In the genomic region with DNA sequence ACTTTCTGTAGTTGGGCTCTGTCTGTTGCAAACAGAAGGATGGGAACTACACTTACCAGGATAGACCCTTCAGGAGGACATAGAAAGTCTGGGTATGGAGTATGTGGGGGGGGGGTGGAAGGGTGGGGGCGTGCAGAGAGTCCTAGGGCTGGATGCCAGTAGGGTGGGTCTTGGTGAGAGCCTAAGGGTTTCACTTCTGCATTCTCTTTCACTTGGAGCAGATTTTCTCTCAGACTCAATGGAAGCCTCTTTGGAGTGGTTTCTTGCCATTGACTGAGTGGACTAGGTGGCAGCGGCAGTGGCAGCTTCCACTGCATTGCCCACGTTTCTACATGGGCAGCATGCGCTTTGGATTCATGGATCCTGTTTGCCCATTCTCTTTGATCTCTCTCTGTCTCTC, we compare ENCODE assay signal across 30 mouse cellular contexts. TPM values are rescaled to one million over a fixed set of nuclear protein-coding genes. Genes with fewer than 3 reads are reported as not detected.
"Had no signal": no experiment of that assay in that cellular context is flagged by ENCODE, and none has a peak within 500 bp of the region (broad histone marks: within the 10 kb centered on the region; RNA-seq: fewer than 3 reads in every experiment).

No protein-coding gene starts in this region.

- H3K36me3 ChIP-seq: embryonic facial prominence, embryonic 10.5 days; embryonic facial prominence, embryonic 12.5 days; embryonic facial prominence, embryonic 13.5 days; embryonic facial prominence, embryonic 15.5 days; forebrain, embryonic 12.5 days; forebrain, embryonic 15.5 days had no signal

- H3K9me3 ChIP-seq: embryonic facial prominence, embryonic 10.5 days; embryonic facial prominence, embryonic 12.5 days; embryonic facial prominence, embryonic 13.5 days; embryonic facial prominence, embryonic 15.5 days; forebrain, embryonic 12.5 days; forebrain, embryonic 15.5 days had no signal

- ATAC-seq: forebrain, embryonic 13.5 days; forebrain, embryonic 14.5 days; forebrain, embryonic 15.5 days; forebrain, embryonic 16.5 days had no signal

- H3K4me3 ChIP-seq: embryonic facial prominence, embryonic 10.5 days; embryonic facial prominence, embryonic 12.5 days; embryonic facial prominence, embryonic 13.5 days; embryonic facial prominence, embryonic 15.5 days; erythroblast, embryonic 14.5 days; forebrain, embryonic 12.5 days; forebrain, embryonic 13.5 days; forebrain, embryonic 15.5 days; gastrocnemius, adult 2 months; heart, adult 2 months had no signal

- H3K27ac ChIP-seq: embryonic facial prominence, embryonic 10.5 days; embryonic facial prominence, embryonic 12.5 days; embryonic facial prominence, embryonic 15.5 days; forebrain, embryonic 12.5 days; forebrain, embryonic 13.5 days; forebrain, embryonic 15.5 days; gastrocnemius, adult 2 months; heart, adult 2 months had no signal

- H3K4me1 ChIP-seq: forebrain, embryonic 13.5 days; forebrain, embryonic 15.5 days had no signal

- H3K4me2 ChIP-seq: embryonic facial prominence, embryonic 12.5 days; embryonic facial prominence, embryonic 13.5 days; embryonic facial prominence, embryonic 15.5 days; forebrain, embryonic 12.5 days; forebrain, embryonic 13.5 days; forebrain, embryonic 15.5 days had no signal

- H3K27me3 ChIP-seq: embryonic facial prominence, embryonic 12.5 days; embryonic facial prominence, embryonic 13.5 days; embryonic facial prominence, embryonic 15.5 days; forebrain, embryonic 13.5 days; forebrain, embryonic 15.5 days had no signal

- DNase-seq: cerebellum, adult 18-20 months; cerebellum, adult 2 months; cerebellum, adult 8-10 months; cerebellum, adult 9-10 months; cerebellum, adult 9-11 months; cerebellum, postnatal 10 days; cerebellum, postnatal 14 days; cerebellum, postnatal 25 days; cerebellum, postnatal 36 days; embryo, embryonic 11 days; gastrocnemius, adult 2 months; gastrocnemius, postnatal 10 days; gastrocnemius, postnatal 14 days; gastrocnemius, postnatal 25 days; gastrocnemius, postnatal 36 days; heart, adult 11 months; heart, adult 18-20 months; heart, adult 2 months had no signal

- H3K9ac ChIP-seq: embryonic facial prominence, embryonic 12.5 days; embryonic facial prominence, embryonic 13.5 days; embryonic facial prominence, embryonic 15.5 days; forebrain, embryonic 12.5 days; forebrain, embryonic 13.5 days; forebrain, embryonic 15.5 days had no signal

RNA-seq across cellular contexts. Expression of a gene that starts 16.4 kb away (rescaled TPM):
- total RNA-seq: heart, adult 18-20 months; heart, adult 2 months had no signal
- polyA plus RNA-seq: embryonic facial prominence, embryonic 10.5 days; embryonic facial prominence, embryonic 11.5 days; erythroblast, embryonic 14.5 days; forebrain, embryonic 11.5 days; forebrain, embryonic 13.5 days had no signal
